In genomic region chr1:55130943-55131401, GRCm38 (mm10) we compare ENCODE assay signal across 8 mouse cellular contexts. TPM values are rescaled to one million over a fixed set of nuclear protein-coding genes. Genes with fewer than 3 reads are reported as not detected.
DNase-seq lines count a peak whose midpoint lies in the region; ATAC-seq and TF ChIP-seq lines count a peak whose summit lies in the region.

TSS of gene Mob4 (plus strand) at chr1:55131231.

- ATAC-seq in CD4-positive, CD25-positive, alpha-beta regulatory T cell, adult 4 months: peak; percentile 87
- peak; percentile 95 for ATAC-seq in heart, embryonic 15.5 days (replicated peaks; ENCODE audit: insufficient number of reproducible peaks, insufficient read depth, low FRiP score, low read depth)
- ATAC-seq in liver, embryonic 14.5 days (ENCODE audit: insufficient read depth): peak; percentile 96
- ATAC-seq in neural tube, embryonic 11.5 days (ENCODE audit: insufficient read depth, low FRiP score, low TSS enrichment): peak; percentile 98
- ATAC-seq in stomach, postnatal 0 days (ENCODE audit: low FRiP score, low TSS enrichment): peak; percentile 95

- TF ChIP-seq EP300 in liver, embryonic 14.5 days (IDR thresholded peaks at IDR 0.05; ENCODE audit: low read depth): no peak; the same call in 1 of the 2 replicates
- TF ChIP-seq EP300 in stomach, postnatal 0 days (optimal IDR thresholded peaks at IDR 0.05): peak; percentile 28

- peak within 1 kb of the TSS; percentile 91 for H3K9ac ChIP-seq in heart, embryonic 15.5 days
- peak within 1 kb of the TSS; percentile 97 for H3K9ac ChIP-seq in liver, embryonic 14.5 days (replicated peaks)
- peak within 1 kb of the TSS; percentile 96 for H3K9ac ChIP-seq in neural tube, embryonic 11.5 days (ENCODE audit: low read length)
- H3K9ac ChIP-seq in stomach, postnatal 0 days (ENCODE audit: low read length): peak within 1 kb of the TSS; percentile 99

- H3K9me3 ChIP-seq in forebrain, embryonic 10.5 days: no peaks in the 10 kb centered on the region
- no peaks in the 10 kb centered on the region for H3K9me3 ChIP-seq in heart, embryonic 15.5 days (replicated peaks)
- H3K9me3 ChIP-seq in liver, embryonic 14.5 days (ENCODE audit: control insufficient read depth, low read length): no peaks in the 10 kb centered on the region
- H3K9me3 ChIP-seq in neural tube, embryonic 11.5 days (ENCODE audit: control insufficient read depth, low read length): no peaks in the 10 kb centered on the region
- no peaks in the 10 kb centered on the region for H3K9me3 ChIP-seq in stomach, postnatal 0 days (ENCODE audit: control insufficient read depth, low read length)

- peak within 1 kb of the TSS; percentile 100 for H3K4me3 ChIP-seq in forebrain, embryonic 10.5 days
- H3K4me3 ChIP-seq in heart, embryonic 15.5 days: peak within 1 kb of the TSS; percentile 85
- peak within 1 kb of the TSS; percentile 81 to 92 for H3K4me3 ChIP-seq in liver, embryonic 14.5 days (ENCODE audit: insufficient read depth in 1 of 2, low read depth in 2 of 2, low read length in 2 of 2)
- peak within 1 kb of the TSS; percentile 97 for H3K4me3 ChIP-seq in neural tube, embryonic 11.5 days (ENCODE audit: low read depth, low read length)
- H3K4me3 ChIP-seq in stomach, postnatal 0 days (ENCODE audit: low read depth, low read length): peak within 1 kb of the TSS; percentile 97

- peaks cover 28% of the 10 kb centered on the region for H3K4me1 ChIP-seq in forebrain, embryonic 10.5 days
- peaks cover 11% of the 10 kb centered on the region for H3K4me1 ChIP-seq in heart, embryonic 15.5 days (replicated peaks)
- H3K4me1 ChIP-seq in liver, embryonic 14.5 days (replicated peaks; ENCODE audit: control insufficient read depth in 2 of 2, insufficient read depth in 2 of 2, low read length in 1 of 2): peaks cover 13 to 18% of the 10 kb centered on the region in 2 experiments
- peaks cover 11% of the 10 kb centered on the region; the same call in 1 of the 2 replicates for H3K4me1 ChIP-seq in neural tube, embryonic 11.5 days (ENCODE audit: control insufficient read depth, insufficient read depth, low read length)
- no peaks in the 10 kb centered on the region for H3K4me1 ChIP-seq in stomach, postnatal 0 days (replicated peaks; ENCODE audit: control insufficient read depth, insufficient read depth)

- TF ChIP-seq CTCF in liver, embryonic 14.5 days (IDR thresholded peaks at IDR 0.05; ENCODE audit: low read depth): no peak
- TF ChIP-seq CTCF in stomach, postnatal 0 days (IDR thresholded peaks at IDR 0.05; ENCODE audit: low read depth): no peak

- peak within 1 kb of the TSS; percentile 99 for H3K27ac ChIP-seq in forebrain, embryonic 10.5 days
- peak within 1 kb of the TSS; percentile 97 for H3K27ac ChIP-seq in heart, embryonic 15.5 days
- peak within 1 kb of the TSS; percentile 76 for H3K27ac ChIP-seq in liver, embryonic 14.5 days
- peak within 1 kb of the TSS; percentile 98 for H3K27ac ChIP-seq in neural tube, embryonic 11.5 days (ENCODE audit: low read depth, low read length)
- H3K27ac ChIP-seq in stomach, postnatal 0 days (replicated peaks): peak within 1 kb of the TSS; percentile 100

- H3K36me3 ChIP-seq in forebrain, embryonic 10.5 days (replicated peaks): peaks cover 19% of the 10 kb centered on the region
- no peaks in the 10 kb centered on the region for H3K36me3 ChIP-seq in heart, embryonic 15.5 days
- no peaks in the 10 kb centered on the region; the same call in 1 of the 2 replicates for H3K36me3 ChIP-seq in liver, embryonic 14.5 days (replicated peaks; ENCODE audit: control insufficient read depth, insufficient read depth, low read depth)
- no peaks in the 10 kb centered on the region for H3K36me3 ChIP-seq in neural tube, embryonic 11.5 days (ENCODE audit: control insufficient read depth, insufficient read depth, low read length)
- no peaks in the 10 kb centered on the region for H3K36me3 ChIP-seq in stomach, postnatal 0 days (ENCODE audit: control insufficient read depth, insufficient read depth, low read length)

- under 1% methylated on average over 42 of the region's 42 CpGs for WGBS in forebrain, embryonic 10.5 days
- WGBS in heart, embryonic 15.5 days: under 1% methylated on average over 42 of the region's 42 CpGs
- WGBS in liver, embryonic 14.5 days (ENCODE audit: insufficient replicate concordance): under 1% methylated on average over 42 of the region's 42 CpGs
- WGBS in neural tube, embryonic 11.5 days: 1% methylated on average over 35 of the region's 42 CpGs
- WGBS in stomach, postnatal 0 days: under 1% methylated on average over 40 of the region's 42 CpGs

- H3K4me2 ChIP-seq in heart, embryonic 15.5 days: peak within 1 kb of the TSS; percentile 67
- H3K4me2 ChIP-seq in liver, embryonic 14.5 days (ENCODE audit: low read depth): peak within 1 kb of the TSS; percentile 79
- H3K4me2 ChIP-seq in neural tube, embryonic 11.5 days (ENCODE audit: low read depth): peak within 1 kb of the TSS; percentile 79
- peak within 1 kb of the TSS; percentile 69 for H3K4me2 ChIP-seq in stomach, postnatal 0 days (replicated peaks; ENCODE audit: low read depth)

- H3K27me3 ChIP-seq in forebrain, embryonic 10.5 days (ENCODE audit: poor library complexity, severe bottlenecking): no peaks in the 10 kb centered on the region
- H3K27me3 ChIP-seq in heart, embryonic 15.5 days: no peaks in the 10 kb centered on the region
- no peaks in the 10 kb centered on the region for H3K27me3 ChIP-seq in liver, embryonic 14.5 days (ENCODE audit: control insufficient read depth, insufficient read depth, low read length)
- no peaks in the 10 kb centered on the region for H3K27me3 ChIP-seq in neural tube, embryonic 11.5 days (ENCODE audit: control insufficient read depth, insufficient read depth, low read length)
- H3K27me3 ChIP-seq in stomach, postnatal 0 days (ENCODE audit: control insufficient read depth, insufficient read depth, low read length): no peaks in the 10 kb centered on the region

- DNase-seq in c-Kit-negative CD71-positive TER-119-positive erythroid progenitor cells, embryonic 14.5 days (ENCODE audit: low read depth, low spot score): peak; percentile 84
- DNase-seq in forebrain, embryonic 10.5 days (ENCODE audit: extremely low spot score, low spot score): peak; percentile 91
- peak; percentile 94 to 96 for DNase-seq in kidney, postnatal 25 days
- peak; percentile 84 to 87 (median 85) for DNase-seq in liver, embryonic 14.5 days (ENCODE audit: low read depth in 3 of 3, low spot score in 3 of 3)
- peak; percentile 96 for DNase-seq in neural tube, embryonic 11.5 days (ENCODE audit: low spot score)
- DNase-seq in stomach, postnatal 0 days (ENCODE audit: low spot score): peak; percentile 94

RNA-seq across cellular contexts. Expression of gene Mob4, which starts in this region (rescaled TPM):
- 100 to 1,000 TPM; 114 to 124 TPM for polyA plus RNA-seq in CD4-positive, CD25-positive, alpha-beta regulatory T cell, adult 4 months (2017; shearing (Covaris generic))
- polyA plus RNA-seq in forebrain, embryonic 10.5 days (2016; fragmentation: Nextera tagmentation; extraction: Ambion mirVana): 124 TPM in 2 replicates
- polyA plus RNA-seq in heart, embryonic 15.5 days (2015; fragmentation: Nextera tagmentation; extraction: Ambion mirVana): 105 and 109 TPM in 2 replicates
- polyA plus RNA-seq in liver, embryonic 14.5 days (2012; rRNA removed): 7.3 and 10.8 TPM in 2 replicates
- 36.0 and 38.0 TPM in 2 replicates for polyA plus RNA-seq in liver, embryonic 14.5 days (2014; fragmentation: Nextera tagmentation; extraction: Ambion mirVana)
- 141 and 145 TPM in 2 replicates for polyA plus RNA-seq in neural tube, embryonic 11.5 days (2014; fragmentation: Nextera tagmentation; extraction: Ambion mirVana)
- polyA plus RNA-seq in stomach, postnatal 0 days (2015; fragmentation: Nextera tagmentation; extraction: Ambion mirVana): 128 and 139 TPM in 2 replicates

Comparison
In these comparisons a context has a peak if more than half of its experiments do, and no peak if none do; other contexts are left out.
1. Peak in every context shown above with its lines: DNase-seq, ATAC-seq, H3K4me3 ChIP-seq and H3K27ac ChIP-seq.